Mouse (Mus musculus): ENCODE results near the gene Npb. TPM values are rescaled to one million over a fixed set of nuclear protein-coding genes. Genes with fewer than 3 reads are reported as not detected.

The Npb gene
- polyA plus RNA-seq, 1 experiment, result not detected

DNA sequence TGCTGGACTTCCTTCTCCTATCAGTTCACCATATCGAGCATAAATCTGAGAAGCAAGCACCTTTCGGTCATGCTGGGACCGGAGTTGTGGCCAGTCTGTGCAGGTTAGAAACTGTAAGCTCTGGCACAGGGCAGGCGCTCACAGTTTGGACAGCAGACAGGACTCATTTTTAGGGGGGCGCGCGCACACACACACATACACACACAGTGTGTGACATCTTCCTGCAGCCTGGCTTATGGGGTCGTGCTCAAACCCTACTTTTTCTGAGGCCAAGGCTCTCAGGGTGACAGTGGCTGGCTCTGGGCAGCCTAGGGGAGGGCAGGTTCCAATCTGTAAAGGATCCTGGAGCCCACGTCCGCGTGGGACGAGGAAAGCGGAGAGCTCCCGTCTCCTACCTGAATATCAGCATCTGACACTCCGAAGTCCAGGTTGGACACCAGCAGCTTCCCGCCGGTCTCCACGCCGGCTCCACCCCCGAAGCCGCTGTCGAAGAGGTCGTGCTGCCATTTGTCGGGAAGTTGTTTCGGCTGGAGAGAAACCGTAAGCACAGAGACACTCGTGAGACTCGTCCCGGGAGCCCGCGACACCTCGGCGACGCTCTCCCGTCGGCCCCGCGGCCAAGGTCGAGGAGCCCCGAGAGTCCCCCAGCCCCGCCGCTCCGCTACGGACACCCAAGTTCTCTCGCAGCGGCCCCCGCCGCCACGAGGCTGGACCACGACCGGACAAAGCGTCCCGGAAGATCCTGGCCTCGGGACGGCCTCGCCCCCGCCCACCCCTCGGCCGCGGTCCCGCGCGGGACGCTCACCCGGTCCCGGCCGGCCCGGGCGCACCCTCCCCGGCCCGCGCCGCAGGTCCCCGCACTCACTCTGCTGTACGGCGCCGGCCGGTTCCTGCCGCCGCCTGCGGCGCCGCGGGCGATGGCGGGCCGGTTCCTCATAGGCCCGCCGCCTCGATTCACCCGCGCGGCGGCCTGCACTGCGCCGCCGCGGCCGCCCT is 10.7 kb upstream of the Npb start:
- Histone ChIP-seq H3K4me3 (ENCODE audit: low read depth, low read length) (peak overlapping the region; percentile 97), H3K27me3 (ENCODE audit: control insufficient read depth, insufficient read depth, low read length, poor library complexity, severe bottlenecking) (no peaks in the 10 kb centered on the region), H3K9ac (ENCODE audit: low read depth, poor library complexity, severe bottlenecking) (peak overlapping the region; percentile 97), H3K4me1 (ENCODE audit: control insufficient read depth, insufficient read depth, low read length) (peaks cover 1% of the 10 kb centered on the region), H3K36me3 (ENCODE audit: control insufficient read depth, insufficient read depth, low read length, poor library complexity, severe bottlenecking) (peaks cover 55% of the 10 kb centered on the region), H3K9me3 (replicated peaks; ENCODE audit: control insufficient read depth, insufficient read depth, low read length, poor library complexity, severe bottlenecking) (no peaks in the 10 kb centered on the region), H3K27ac (ENCODE audit: insufficient read depth, low read length) (peak overlapping the region; percentile 12; the same call in 1 of the 2 replicates)
- TF ChIP-seq EP300 (IDR thresholded peaks at IDR 0.05; ENCODE audit: insufficient read depth, low read depth, low read length) (no peak), CTCF (IDR thresholded peaks at IDR 0.05; ENCODE audit: low read depth, low read length) (no peak), POLR2A (IDR thresholded peaks at IDR 0.05; ENCODE audit: insufficient read depth, low read length) (no peak)

GRCm38 (mm10) chr11:120598283-120598989 is 9.8 kb upstream of the Npb start, which contains the start of the genes Alyref and Anapc11:
Alyref (minus strand) TSS chr11:120598365.
Anapc11 (plus strand) TSS chr11:120598421.
- Histone ChIP-seq H3K36me3 (ENCODE audit: control insufficient read depth, insufficient read depth, low read length, poor library complexity, severe bottlenecking) (peaks cover 51% of the 10 kb centered on the region), H3K4me3 (ENCODE audit: low read depth, low read length) (peak within 1 kb of the TSS; percentile 97)

GRCm38 (mm10) chr11:120598990-120599549 is 9.2 kb upstream of the Npb start:
- TF ChIP-seq POLR2A (IDR thresholded peaks at IDR 0.05; ENCODE audit: insufficient read depth, low read length) (no peak), CTCF (IDR thresholded peaks at IDR 0.05; ENCODE audit: low read depth, low read length) (no peak), EP300 (IDR thresholded peaks at IDR 0.05; ENCODE audit: insufficient read depth, low read depth, low read length) (no peak)

More at GRCm38 (mm10) chr11:120598283-120598989, 9.8 kb upstream of the Npb start, which contains the start of the genes Alyref and Anapc11:
- Histone ChIP-seq H3K27me3 (ENCODE audit: control insufficient read depth, insufficient read depth, low read length, poor library complexity, severe bottlenecking) (no peaks in the 10 kb centered on the region), H3K4me1 (ENCODE audit: control insufficient read depth, insufficient read depth, low read length) (peaks cover 1% of the 10 kb centered on the region), H3K9ac (ENCODE audit: low read depth, poor library complexity, severe bottlenecking) (peak within 1 kb of the TSS; percentile 97), H3K9me3 (replicated peaks; ENCODE audit: control insufficient read depth, insufficient read depth, low read length, poor library complexity, severe bottlenecking) (no peaks in the 10 kb centered on the region), H3K27ac (ENCODE audit: insufficient read depth, low read length) (peak within 1 kb of the TSS; percentile 61)
- TF ChIP-seq CTCF (IDR thresholded peaks at IDR 0.05; ENCODE audit: low read depth, low read length) (no peak), EP300 (IDR thresholded peaks at IDR 0.05; ENCODE audit: insufficient read depth, low read depth, low read length) (0 out of 2 replicates have a peak, but pooled peaks have one; percentile 42), POLR2A (IDR thresholded peaks at IDR 0.05; ENCODE audit: insufficient read depth, low read length) (peak; percentile 22)

DNA sequence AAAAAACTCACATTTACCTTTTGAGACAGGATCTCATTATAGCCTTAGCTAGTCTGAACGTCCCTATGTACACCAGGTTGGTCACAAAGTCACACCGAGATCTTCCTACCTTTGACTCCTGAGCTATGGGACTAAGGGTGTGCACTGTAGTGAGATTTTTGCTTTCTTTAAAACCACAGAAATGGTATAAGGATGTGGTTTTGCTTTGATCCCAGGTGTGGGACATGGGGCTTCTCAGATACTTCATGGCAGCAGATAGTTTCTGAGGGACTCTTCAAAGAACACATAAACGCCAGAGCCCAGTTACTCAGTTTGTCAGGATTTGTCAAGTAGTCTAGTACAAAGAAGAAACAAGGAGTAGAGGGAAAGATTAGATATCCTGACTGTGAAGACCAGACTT is 7.6 kb upstream of the Npb start:
- H3K4me3 ChIP-seq (ENCODE audit: low read depth, low read length), result no peak overlapping the region

More at GRCm38 (mm10) chr11:120598990-120599549, 9.2 kb upstream of the Npb start:
- H3K27ac ChIP-seq (ENCODE audit: insufficient read depth, low read length), result peak overlapping the region; percentile 61; the same call in 1 of the 2 replicates
- no peaks in the 10 kb centered on the region for H3K27me3 ChIP-seq (ENCODE audit: control insufficient read depth, insufficient read depth, low read length, poor library complexity, severe bottlenecking)
- H3K4me3 ChIP-seq (ENCODE audit: low read depth, low read length), result peak overlapping the region; percentile 93
- H3K36me3 ChIP-seq (ENCODE audit: control insufficient read depth, insufficient read depth, low read length, poor library complexity, severe bottlenecking), result peaks cover 50% of the 10 kb centered on the region
- peaks cover 1% of the 10 kb centered on the region for H3K4me1 ChIP-seq (ENCODE audit: control insufficient read depth, insufficient read depth, low read length)
- peak overlapping the region; percentile 84 for H3K9ac ChIP-seq (ENCODE audit: low read depth, poor library complexity, severe bottlenecking)
- H3K9me3 ChIP-seq (replicated peaks; ENCODE audit: control insufficient read depth, insufficient read depth, low read length, poor library complexity, severe bottlenecking), result no peaks in the 10 kb centered on the region

GRCm38 (mm10) chr11:120603545-120603944 is 4.7 kb upstream of the Npb start:
- TF ChIP-seq CTCF (IDR thresholded peaks at IDR 0.05; ENCODE audit: low read depth, low read length) (no peak), POLR2A (IDR thresholded peaks at IDR 0.05; ENCODE audit: insufficient read depth, low read length) (no peak), EP300 (IDR thresholded peaks at IDR 0.05; ENCODE audit: insufficient read depth, low read depth, low read length) (no peak)
- Histone ChIP-seq H3K36me3 (ENCODE audit: control insufficient read depth, insufficient read depth, low read length, poor library complexity, severe bottlenecking) (peaks cover 24% of the 10 kb centered on the region), H3K27me3 (ENCODE audit: control insufficient read depth, insufficient read depth, low read length, poor library complexity, severe bottlenecking) (no peaks in the 10 kb centered on the region), H3K9ac (ENCODE audit: low read depth, poor library complexity, severe bottlenecking) (no peak overlapping the region), H3K9me3 (replicated peaks; ENCODE audit: control insufficient read depth, insufficient read depth, low read length, poor library complexity, severe bottlenecking) (no peaks in the 10 kb centered on the region), H3K4me3 (ENCODE audit: low read depth, low read length) (no peak overlapping the region), H3K4me1 (ENCODE audit: control insufficient read depth, insufficient read depth, low read length) (no peaks in the 10 kb centered on the region), H3K27ac (ENCODE audit: insufficient read depth, low read length) (no peak overlapping the region)

More for the DNA sequence above, 7.6 kb upstream of the Npb start:
- Histone ChIP-seq H3K9ac (ENCODE audit: low read depth, poor library complexity, severe bottlenecking) (no peak overlapping the region), H3K36me3 (ENCODE audit: control insufficient read depth, insufficient read depth, low read length, poor library complexity, severe bottlenecking) (peaks cover 37% of the 10 kb centered on the region), H3K9me3 (replicated peaks; ENCODE audit: control insufficient read depth, insufficient read depth, low read length, poor library complexity, severe bottlenecking) (no peaks in the 10 kb centered on the region), H3K27me3 (ENCODE audit: control insufficient read depth, insufficient read depth, low read length, poor library complexity, severe bottlenecking) (no peaks in the 10 kb centered on the region), H3K4me1 (ENCODE audit: control insufficient read depth, insufficient read depth, low read length) (peaks cover 1% of the 10 kb centered on the region), H3K27ac (ENCODE audit: insufficient read depth, low read length) (no peak overlapping the region)
- TF ChIP-seq CTCF (IDR thresholded peaks at IDR 0.05; ENCODE audit: low read depth, low read length) (no peak), POLR2A (IDR thresholded peaks at IDR 0.05; ENCODE audit: insufficient read depth, low read length) (no peak), EP300 (IDR thresholded peaks at IDR 0.05; ENCODE audit: insufficient read depth, low read depth, low read length) (no peak)
